Mouse (Mus musculus) kidney, embryonic 15.5 days (tissue): Measurements from ENCODE around the gene Olfr1408. TPM values are rescaled to one million over a fixed set of nuclear protein-coding genes. Genes with fewer than 3 reads are reported as not detected.

Experiments used
- ATAC-seq: fragments of 200-750 bp; cut with Nextera tagmentation; replicated peaks from 2 replicates; pipeline ENCODE4 v1.8.0; 2017; ENCODE audit warnings: moderate TSS enrichment; ENCODE audit not compliant: low FRiP score
- H3K27ac ChIP-seq: fragments of 300-500 bp; sonication (generic); 2 replicates; pipeline ENCODE4 v1.5.1; 2015; ENCODE audit warnings: mild to moderate bottlenecking, inconsistent platforms
- H3K27me3 ChIP-seq: fragments of 300-500 bp; sonication (generic); 2 replicates; pipeline ENCODE4 v1.6.1; 2015; ENCODE audit warnings: inconsistent platforms
- H3K36me3 ChIP-seq: fragments of 300-500 bp; sonication (generic); 2 replicates; pipeline ENCODE4 v1.6.1; 2015; ENCODE audit warnings: inconsistent platforms
- H3K4me1 ChIP-seq: fragments of 300-500 bp; sonication (generic); 2 replicates; pipeline ENCODE4 v1.6.1; 2015; ENCODE audit warnings: inconsistent platforms
- H3K4me2 ChIP-seq: fragments of 300-500 bp; sonication (generic); 2 replicates; pipeline ENCODE4 v1.6.1; 2015; ENCODE audit warnings: moderate library complexity, mild to moderate bottlenecking, inconsistent platforms
- H3K4me3 ChIP-seq: fragments of 300-500 bp; sonication (generic); replicated peaks from 2 replicates; pipeline ENCODE4 v1.5.1; 2015; ENCODE audit warnings: mild to moderate bottlenecking, inconsistent platforms
- H3K9ac ChIP-seq: fragments of 300-500 bp; sonication (generic); 2 replicates; pipeline ENCODE4 v1.6.1; 2015; ENCODE audit warnings: mild to moderate bottlenecking, inconsistent platforms
- H3K9me3 ChIP-seq: fragments of 300-500 bp; sonication (generic); replicated peaks from 2 replicates; pipeline ENCODE4 v1.6.1; 2016; ENCODE audit warnings: inconsistent platforms
- WGBS: fragments of 180-500 bp; shearing (Covaris S2); methylation state at CpG from one replicate; pipeline ENCODE4 v1.1.7; 2015; ENCODE audit warnings: mixed read lengths; 5-methylcytosine and 5-hydroxymethylcytosine counted together
- polyA plus RNA-seq: library from polyadenylated mRNA; unstranded; fragments of >200 nt; fragmentation: Nextera tagmentation; extraction: Ambion mirVana; gene quantifications from 2 replicates; pipeline ENCODE4 v1.2.1, GENCODE M21; 2015

Olfr1408 gene
- not detected in 2 replicates for polyA plus RNA-seq

GRCm38 (mm10) chr1:173137274-173137673, at the start of gene Olfr1408:
Gene Olfr1408 (minus strand): TSS chr1:173137374.
- Histone ChIP-seq H3K9me3 (no peaks in the 10 kb centered on the region), H3K4me3 (no peak within 1 kb of the TSS), H3K27ac (no peak within 1 kb of the TSS), H3K9ac (no peak within 1 kb of the TSS), H3K4me1 (no peaks in the 10 kb centered on the region), H3K27me3 (no peaks in the 10 kb centered on the region), H3K36me3 (no peaks in the 10 kb centered on the region), H3K4me2 (no peak within 1 kb of the TSS)
- 70% methylated on average over 2 of the region's 2 CpGs for WGBS
- no peak for ATAC-seq

DNA sequence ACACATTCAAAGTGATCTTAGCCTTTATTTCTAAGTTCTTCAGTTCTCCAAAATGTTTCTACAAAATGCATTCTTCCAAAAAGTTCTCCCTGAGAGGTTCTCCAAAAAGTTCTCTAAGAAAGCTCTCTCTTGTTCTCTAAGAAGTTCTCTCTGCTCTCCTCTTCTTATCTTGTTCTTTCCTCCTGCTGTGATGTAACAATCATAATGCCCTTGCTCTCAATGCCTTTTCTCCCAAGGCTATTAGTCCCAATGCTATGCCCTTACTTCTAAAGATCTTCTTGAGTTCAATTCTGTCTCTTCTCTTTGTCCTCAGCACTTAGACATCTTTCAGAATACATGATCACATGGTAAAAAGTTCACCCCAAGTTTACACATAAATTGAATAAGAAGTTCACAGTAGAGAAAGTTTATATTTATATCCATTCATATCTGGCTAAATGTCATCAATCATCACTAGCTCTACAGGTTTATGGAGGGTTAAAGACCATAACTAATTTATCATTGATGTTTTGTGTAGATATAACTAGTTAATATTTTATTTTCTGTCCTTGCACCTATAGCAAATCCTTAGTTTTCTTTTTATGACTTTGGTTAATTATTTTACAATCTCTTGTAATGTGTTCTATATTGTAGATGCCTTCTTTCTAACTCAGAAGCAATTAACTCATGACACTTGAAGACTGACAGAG, 37.1 kb upstream of the Olfr1408 start:
- H3K27me3 ChIP-seq: no peaks in the 10 kb centered on the region
- no peak overlapping the region for H3K4me3 ChIP-seq
- ATAC-seq: no peak

More for the DNA sequence above, 37.1 kb upstream of the Olfr1408 start:
- Histone ChIP-seq H3K36me3 (no peaks in the 10 kb centered on the region), H3K9me3 (no peaks in the 10 kb centered on the region), H3K4me2 (no peak overlapping the region), H3K4me1 (no peaks in the 10 kb centered on the region), H3K9ac (no peak overlapping the region), H3K27ac (no peak overlapping the region)

Other genes with a start within 250 kb of the Olfr1408 start
- 2.1 and 2.7 TPM in 2 replicates for gene Apcs, start 242.3 kb downstream of the Olfr1408 start, polyA plus RNA-seq
- gene Olfr16, start 187.0 kb downstream of the Olfr1408 start, polyA plus RNA-seq: not detected in 2 replicates
- not detected in 2 replicates for gene Olfr1406, start 53.3 kb upstream of the Olfr1408 start, polyA plus RNA-seq
- not detected in 2 replicates for gene Olfr218, start 60.4 kb upstream of the Olfr1408 start, polyA plus RNA-seq
- gene Olfr1404, start 75.0 kb upstream of the Olfr1408 start, polyA plus RNA-seq: not detected in 2 replicates
- 0.16 TPM in 1 of 2 replicates, not detected in the other for gene Fcer1a, start 89.8 kb upstream of the Olfr1408 start, polyA plus RNA-seq
- not detected in 2 replicates for gene Olfr418, start 128.6 kb upstream of the Olfr1408 start, polyA plus RNA-seq
- gene Mptx2, start 140.4 kb upstream of the Olfr1408 start, polyA plus RNA-seq: not detected in 2 replicates
- 0.82 and 1.0 TPM in 2 replicates for gene Ackr1, start 196.4 kb upstream of the Olfr1408 start, polyA plus RNA-seq
- gene Aim2, start 213.5 kb upstream of the Olfr1408 start, polyA plus RNA-seq: 2.7 and 2.9 TPM in 2 replicates
- 0.71 and 1.3 TPM in 2 replicates for gene Cadm3, start 230.3 kb upstream of the Olfr1408 start, polyA plus RNA-seq